Mouse (Mus musculus) myocyte (in vitro differentiated cells): Measurements from ENCODE around the gene March1. TPM values are rescaled to one million over a fixed set of nuclear protein-coding genes. Genes with fewer than 3 reads are reported as not detected.
A peak's percentile ranks its signal among the peaks of the same experiment; 100 is the strongest.

ENCODE experiments used
- H3K27me3 ChIP-seq: one replicate; pipeline ENCODE4 v1.6.1; 2011; ENCODE audit not compliant: control insufficient read depth, insufficient read depth, insufficient read length
- H3K36me3 ChIP-seq: one replicate; pipeline ENCODE4 v1.6.1; 2011; ENCODE audit not compliant: control insufficient read depth, insufficient read depth
- H3K4me2 ChIP-seq: one replicate; pipeline ENCODE4 v1.6.1; 2011; ENCODE audit warnings: low read depth, control low read depth
- H3K4me3 ChIP-seq: one replicate; pipeline ENCODE4 v1.5.1; 2011; ENCODE audit warnings: mild to moderate bottlenecking, control low read depth, moderate library complexity
- H3K79me2 ChIP-seq: one replicate; pipeline ENCODE4 v1.6.1; 2011; ENCODE audit not compliant: control insufficient read depth, insufficient read depth
- H3ac ChIP-seq: one replicate; pipeline ENCODE4 v1.6.1; 2011; ENCODE audit not compliant: control insufficient read depth, insufficient read length
- CEBPB ChIP-seq: IDR thresholded peaks from 2 replicates; pipeline ENCODE4 v1.6.1; 2011; ENCODE audit warnings: mild to moderate bottlenecking, moderate library complexity; ENCODE audit not compliant: poor library complexity, insufficient read depth, severe bottlenecking
- E2F4 ChIP-seq: IDR thresholded peaks from one replicate; pipeline ENCODE4 v1.6.1; 2011; ENCODE audit warnings: mild to moderate bottlenecking, control low read depth, moderate library complexity; ENCODE audit not compliant: insufficient read depth
- MAX ChIP-seq: IDR thresholded peaks from one replicate; pipeline ENCODE4 v1.6.1; 2011; ENCODE audit warnings: low read depth, mild to moderate bottlenecking, control low read depth
- MYOD1 ChIP-seq, 3 experiments: IDR thresholded peaks; one replicate each; pipeline ENCODE4 v1.6.1; 2011; ENCODE audit warnings: control low read depth in 2 of 3, low read depth in 2 of 3, mild to moderate bottlenecking in 2 of 3, moderate library complexity in 1 of 3; ENCODE audit not compliant: insufficient read length in 2 of 3, control insufficient read depth in 1 of 3
- MYOG ChIP-seq, 3 experiments: IDR thresholded peaks; one replicate each; pipeline ENCODE4 v1.6.1; 2011; ENCODE audit warnings: control low read depth in 2 of 3, low read depth in 2 of 3, mild to moderate bottlenecking in 2 of 3; ENCODE audit not compliant: insufficient read length in 2 of 3, control insufficient read depth in 1 of 3, insufficient read depth in 1 of 3
- POLR2A ChIP-seq: IDR thresholded peaks from one replicate; pipeline ENCODE4 v1.6.1; 2011; ENCODE audit warnings: low read depth, mild to moderate bottlenecking, control low read depth, moderate library complexity; ENCODE audit not compliant: insufficient read length
- POLR2AphosphoS2 ChIP-seq: IDR thresholded peaks from one replicate; pipeline ENCODE4 v1.6.1; 2011; ENCODE audit warnings: low read depth, control low read depth; ENCODE audit not compliant: insufficient read length
- REST ChIP-seq: IDR thresholded peaks from one replicate; pipeline ENCODE4 v1.6.1; 2011; ENCODE audit warnings: mild to moderate bottlenecking, control low read depth, moderate library complexity; ENCODE audit not compliant: insufficient read depth, insufficient read length
- SRF ChIP-seq: IDR thresholded peaks from one replicate; pipeline ENCODE4 v1.6.1; 2011; ENCODE audit warnings: low read depth; ENCODE audit not compliant: control insufficient read depth, insufficient read length
- TCF12 ChIP-seq: IDR thresholded peaks from one replicate; pipeline ENCODE4 v1.6.1; 2011; ENCODE audit warnings: mild to moderate bottlenecking, control low read depth; ENCODE audit not compliant: poor library complexity, insufficient read depth, severe bottlenecking
- TCF3 ChIP-seq: IDR thresholded peaks from one replicate; pipeline ENCODE4 v1.6.1; 2011; ENCODE audit warnings: low read depth, control low read depth; ENCODE audit not compliant: insufficient read length
- USF1 ChIP-seq: IDR thresholded peaks from one replicate; pipeline ENCODE4 v1.6.1; 2011; ENCODE audit warnings: low read depth, mild to moderate bottlenecking, control low read depth, moderate library complexity
- polyA plus RNA-seq: library from polyadenylated mRNA; unstranded; fragments of >200 nt; fragmentation: generic; extraction: Trizol; gene quantifications from one replicate; pipeline ENCODE4 v1.2.1, GENCODE M21; 2012; ENCODE audit warnings: missing spikeins

Gene March1
- polyA plus RNA-seq, 1 experiment = 0.06 TPM

GRCm38 (mm10) chr8:66486084-66486763 is 868.5 kb downstream of the March1 start, which contains the start of gene Tma16:
Gene Tma16 (minus strand): TSS chr8:66486530.
- Histone ChIP-seq H3K4me2 (peak within 1 kb of the TSS; percentile 93), H3K36me3 (no peaks in the 10 kb centered on the region), H3K4me3 (peak within 1 kb of the TSS; percentile 84), H3K27me3 (no peaks in the 10 kb centered on the region), H3K79me2 (peaks cover 30% of the 10 kb centered on the region), H3ac (no peak within 1 kb of the TSS)
- TF ChIP-seq MAX (peak; percentile 98), POLR2A (peak; percentile 62), TCF3 (no peak), USF1 (peak; percentile 81)

GRCm38 (mm10) chr8:66488556-66488955 is 870.9 kb downstream of the March1 start:
- Histone ChIP-seq H3K4me3 (no peak overlapping the region), H3K4me2 (no peak overlapping the region), H3K36me3 (no peaks in the 10 kb centered on the region), H3K79me2 (peaks cover 30% of the 10 kb centered on the region), H3K27me3 (no peaks in the 10 kb centered on the region), H3ac (no peak overlapping the region)
- no peak for TF ChIP-seq TCF3
- TF ChIP-seq E2F4 = no peak
- no peak for TF ChIP-seq CEBPB
- TF ChIP-seq MYOD1 (IDR thresholded peaks at IDR 0.05; ENCODE audit: control insufficient read depth in 1 of 3, insufficient read length in 2 of 3, low read depth in 2 of 3) = no peak
- no peak for TF ChIP-seq POLR2AphosphoS2
- TF ChIP-seq USF1 = no peak
- no peak for TF ChIP-seq MYOG (IDR thresholded peaks at IDR 0.05; ENCODE audit: control insufficient read depth in 1 of 3, insufficient read depth in 1 of 3, insufficient read length in 2 of 3, low read depth in 2 of 3)
- TF ChIP-seq REST = no peak
- no peak for TF ChIP-seq TCF12
- no peak for TF ChIP-seq MAX
- TF ChIP-seq POLR2A = no peak
- TF ChIP-seq SRF = no peak

GRCm38 (mm10) chr8:66490624-66491023 is 872.9 kb downstream of the March1 start:
- Histone ChIP-seq H3K27me3 (no peaks in the 10 kb centered on the region), H3K4me2 (no peak overlapping the region), H3K79me2 (peaks cover 11% of the 10 kb centered on the region), H3K4me3 (no peak overlapping the region), H3ac (no peak overlapping the region), H3K36me3 (no peaks in the 10 kb centered on the region)
- TF ChIP-seq POLR2A (no peak), USF1 (no peak)

GRCm38 (mm10) chr8:66494496-66494895 is 876.8 kb downstream of the March1 start:
- H3K79me2 ChIP-seq = no peaks in the 10 kb centered on the region
- no peaks in the 10 kb centered on the region for H3K36me3 ChIP-seq
- H3K4me2 ChIP-seq = no peak overlapping the region
- H3K4me3 ChIP-seq = no peak overlapping the region
- no peak overlapping the region for H3ac ChIP-seq
- TF ChIP-seq E2F4 = no peak
- TF ChIP-seq MYOD1 (IDR thresholded peaks at IDR 0.05; ENCODE audit: control insufficient read depth in 1 of 3, insufficient read length in 2 of 3, low read depth in 2 of 3) = no peak
- TF ChIP-seq TCF12 = no peak
- TF ChIP-seq POLR2AphosphoS2 = no peak
- no peak for TF ChIP-seq TCF3
- no peak for TF ChIP-seq CEBPB
- TF ChIP-seq MYOG (IDR thresholded peaks at IDR 0.05; ENCODE audit: control insufficient read depth in 1 of 3, insufficient read depth in 1 of 3, insufficient read length in 2 of 3, low read depth in 2 of 3) = no peak
- no peak for TF ChIP-seq SRF
- no peak for TF ChIP-seq USF1
- H3K27me3 ChIP-seq = no peaks in the 10 kb centered on the region

- TF ChIP-seq TCF12 (no peak), USF1 (no peak), E2F4 (no peak), CEBPB (no peak), POLR2AphosphoS2 (no peak), MYOG (IDR thresholded peaks at IDR 0.05; ENCODE audit: control insufficient read depth in 1 of 3, insufficient read depth in 1 of 3, insufficient read length in 2 of 3, low read depth in 2 of 3) (no peak), MYOD1 (IDR thresholded peaks at IDR 0.05; ENCODE audit: control insufficient read depth in 1 of 3, insufficient read length in 2 of 3, low read depth in 2 of 3) (no peak), REST (no peak), SRF (no peak), TCF3 (no peak), POLR2A (no peak)
- Histone ChIP-seq H3K79me2 (no peaks in the 10 kb centered on the region), H3K36me3 (no peaks in the 10 kb centered on the region), H3K27me3 (no peaks in the 10 kb centered on the region), H3K4me2 (peak overlapping the region; percentile 48), H3ac (no peak overlapping the region), H3K4me3 (no peak overlapping the region)
Observed at GRCm38 (mm10) chr8:66495726-66496125, 878.0 kb downstream of the March1 start.
